9 mouse cellular contexts compared by ENCODE assay signal in the genomic region with DNA sequence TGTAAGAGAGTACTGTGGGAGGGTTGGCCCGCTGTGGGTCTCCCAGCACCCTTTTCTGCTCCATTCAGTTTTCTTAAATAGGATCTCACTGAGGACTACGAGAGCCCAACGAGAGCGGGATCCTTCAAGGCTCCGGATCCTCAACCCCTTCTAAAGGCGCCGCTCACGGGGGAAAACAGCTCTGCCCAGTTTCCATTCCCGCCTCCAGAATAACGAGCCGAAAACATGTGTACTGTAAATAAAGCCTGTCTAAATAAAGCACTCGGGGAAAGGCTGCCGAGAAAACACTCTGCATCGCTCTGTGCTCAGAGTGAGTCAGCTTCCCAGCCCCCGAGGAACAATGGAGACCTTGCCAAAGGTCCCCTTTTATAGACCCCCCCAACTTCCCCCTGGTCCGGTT.
A peak's percentile ranks its signal among the peaks of the same experiment; 100 is the strongest.
DNase-seq lines count a peak whose midpoint lies in the region; ATAC-seq and TF ChIP-seq lines count a peak whose summit lies in the region.
"Had no signal": no experiment of that assay in that cellular context is flagged by ENCODE, and none has a peak within 500 bp of the region (broad histone marks: within the 10 kb centered on the region; RNA-seq: fewer than 3 reads in every experiment).

No protein-coding gene starts in this region.

- WGBS in midbrain, embryonic 14.5 days = 23% methylated on average over 16 of the region's 16 CpGs
- WGBS in midbrain, embryonic 15.5 days = 19% methylated on average over 16 of the region's 16 CpGs
- 26% methylated on average over 16 of the region's 16 CpGs for WGBS in liver, embryonic 12.5 days (ENCODE audit: insufficient replicate concordance)
- 23% methylated on average over 16 of the region's 16 CpGs for WGBS in stomach, postnatal 0 days

- H3K4me3 ChIP-seq in gastrocnemius, adult 2 months = peak overlapping the region; percentile 24; the same call in 1 of the 2 replicates
- H3K4me3 ChIP-seq in midbrain, embryonic 14.5 days (replicated peaks; ENCODE audit: low read depth, low read length) = no peak overlapping the region
- no peak overlapping the region for H3K4me3 ChIP-seq in midbrain, embryonic 15.5 days
- H3K4me3 ChIP-seq in liver, embryonic 12.5 days = no peak overlapping the region
- H3K4me3 ChIP-seq in stomach, postnatal 0 days (ENCODE audit: low read depth, low read length) = no peak overlapping the region

- H3K27me3 ChIP-seq in midbrain, embryonic 14.5 days (ENCODE audit: control insufficient read depth, insufficient read depth, low read length) = peaks cover 14% of the 10 kb centered on the region
- peaks cover 31% of the 10 kb centered on the region for H3K27me3 ChIP-seq in midbrain, embryonic 15.5 days (replicated peaks)
- peaks cover 84% of the 10 kb centered on the region for H3K27me3 ChIP-seq in liver, embryonic 12.5 days (replicated peaks)
- no peaks in the 10 kb centered on the region for H3K27me3 ChIP-seq in stomach, postnatal 0 days (ENCODE audit: control insufficient read depth, insufficient read depth, low read length)

- peaks cover 49% of the 10 kb centered on the region for H3K4me1 ChIP-seq in midbrain, embryonic 14.5 days (ENCODE audit: control insufficient read depth, insufficient read depth, low read length)
- peaks cover 49% of the 10 kb centered on the region for H3K4me1 ChIP-seq in midbrain, embryonic 15.5 days
- H3K4me1 ChIP-seq in liver, embryonic 12.5 days = peaks cover 81% of the 10 kb centered on the region
- H3K4me1 ChIP-seq in stomach, postnatal 0 days (replicated peaks; ENCODE audit: control insufficient read depth, insufficient read depth) = no peaks in the 10 kb centered on the region

- H3K27ac ChIP-seq in gastrocnemius, adult 2 months = peak overlapping the region; percentile 92
- H3K27ac ChIP-seq in midbrain, embryonic 14.5 days (replicated peaks; ENCODE audit: low read depth, low read length) = no peak overlapping the region
- H3K27ac ChIP-seq in midbrain, embryonic 15.5 days = no peak overlapping the region
- H3K27ac ChIP-seq in liver, embryonic 12.5 days = peak overlapping the region; percentile 97
- H3K27ac ChIP-seq in stomach, postnatal 0 days (replicated peaks) = peak overlapping the region; percentile 63; the same call in 1 of the 2 replicates

- DNase-seq in gastrocnemius, adult 2 months = peak; percentile 45
- no peak for DNase-seq in gastrocnemius, postnatal 14 days
- peak; percentile 29 for DNase-seq in midbrain, embryonic 14.5 days
- peak; percentile 14 for DNase-seq in stomach, postnatal 0 days (ENCODE audit: low spot score)
- DNase-seq in cerebellum, adult 11-12 months = no peak
- no peak for DNase-seq in left cerebral cortex, adult 11 months (ENCODE audit: low spot score)
- DNase-seq: kidney, postnatal 4 days had no signal

- no peaks in the 10 kb centered on the region for H3K9me3 ChIP-seq in midbrain, embryonic 14.5 days (ENCODE audit: control insufficient read depth, low read length)
- H3K9me3 ChIP-seq in midbrain, embryonic 15.5 days = no peaks in the 10 kb centered on the region
- H3K9me3 ChIP-seq in liver, embryonic 12.5 days (replicated peaks) = no peaks in the 10 kb centered on the region
- no peaks in the 10 kb centered on the region for H3K9me3 ChIP-seq in stomach, postnatal 0 days (ENCODE audit: control insufficient read depth, low read length)

- H3K9ac ChIP-seq in midbrain, embryonic 14.5 days (replicated peaks; ENCODE audit: low read length) = no peak overlapping the region
- no peak overlapping the region for H3K9ac ChIP-seq in midbrain, embryonic 15.5 days
- peak overlapping the region; percentile 85 for H3K9ac ChIP-seq in liver, embryonic 12.5 days
- H3K9ac ChIP-seq in stomach, postnatal 0 days (ENCODE audit: low read length) = no peak overlapping the region

- ATAC-seq in midbrain, embryonic 14.5 days (ENCODE audit: low FRiP score, low TSS enrichment) = no peak
- ATAC-seq in midbrain, embryonic 15.5 days (replicated peaks) = no peak
- no peak for ATAC-seq in liver, embryonic 12.5 days
- ATAC-seq in stomach, postnatal 0 days (ENCODE audit: low FRiP score, low TSS enrichment) = no peak

- no peaks in the 10 kb centered on the region for H3K36me3 ChIP-seq in midbrain, embryonic 14.5 days (ENCODE audit: control insufficient read depth, insufficient read depth, low read length)
- no peaks in the 10 kb centered on the region for H3K36me3 ChIP-seq in midbrain, embryonic 15.5 days (replicated peaks)
- no peaks in the 10 kb centered on the region for H3K36me3 ChIP-seq in liver, embryonic 12.5 days
- no peaks in the 10 kb centered on the region for H3K36me3 ChIP-seq in stomach, postnatal 0 days (ENCODE audit: control insufficient read depth, insufficient read depth, low read length)

- TF ChIP-seq CTCF in gastrocnemius, adult 2 months (IDR thresholded peaks at IDR 0.05) = no peak
- TF ChIP-seq CTCF in stomach, postnatal 0 days (IDR thresholded peaks at IDR 0.05; ENCODE audit: low read depth) = no peak

- TF ChIP-seq EP300 in stomach, postnatal 0 days (optimal IDR thresholded peaks at IDR 0.05) = no peak

- no peak overlapping the region for H3K4me2 ChIP-seq in midbrain, embryonic 14.5 days (ENCODE audit: low read length)
- no peak overlapping the region for H3K4me2 ChIP-seq in midbrain, embryonic 15.5 days
- H3K4me2 ChIP-seq in liver, embryonic 12.5 days = peak overlapping the region; percentile 88
- no peak overlapping the region for H3K4me2 ChIP-seq in stomach, postnatal 0 days (replicated peaks; ENCODE audit: low read depth)

- intact Hi-C loops in gastrocnemius, adult 2 months (cut with DNase I) = loop anchor here (10.0 kb wide), 2 partner anchors 170 to 370 kb away; no protein-coding TSS in a partner anchor
- intact Hi-C loops in gastrocnemius, postnatal 14 days (cut with DNase I; ENCODE audit: low total_unique reads) = no loop called here

Comparison
In these comparisons a context has a peak if more than half of its experiments do, and no peak if none do; other contexts are left out.
1. DNase-seq: peak in gastrocnemius, adult 2 months (single experiment), midbrain, embryonic 14.5 days (single experiment) and stomach, postnatal 0 days (single experiment); none in gastrocnemius, postnatal 14 days (single experiment), cerebellum, adult 11-12 months (single experiment) and left cerebral cortex, adult 11 months (single experiment).
2. H3K27ac ChIP-seq: peak in gastrocnemius, adult 2 months (single experiment), liver, embryonic 12.5 days (single experiment) and stomach, postnatal 0 days (single experiment); none in midbrain, embryonic 14.5 days (single experiment) and midbrain, embryonic 15.5 days (single experiment).